Mouse (Mus musculus) layer of hippocampus, adult 6 months (tissue): ENCODE measurements around the gene Gla. TPM values are rescaled to one million over a fixed set of nuclear protein-coding genes. Genes with fewer than 3 reads are reported as not detected.

Experiments
- long read RNA-seq, 2 experiments: library from polyadenylated mRNA; unstranded; transcript quantifications; one replicate each; pipeline ENCODE4 v2.0.0; 2019 to 2020
- polyA plus RNA-seq: library from polyadenylated mRNA; unstranded; fragments of <200 nt; fragmentation: Nextera tagmentation; gene quantifications from 2 replicates; pipeline ENCODE4 v1.2.3, GENCODE M21; 2021

Gla gene
- polyA plus RNA-seq: 1.3 and 1.9 TPM in 2 replicates
- long read RNA-seq, experiment 1, partial matches to known transcripts: 0 of 2 reads
- long read RNA-seq, experiment 1, other reads (novel, unspliced or antisense): 0 of 2 reads
- long read RNA-seq, experiment 2, transcript Gla-201 (7 exons, 3,172 nt): major isoform, 24 of 25 reads
- long read RNA-seq, experiment 2, partial matches to known transcripts: 0 of 25 reads
- long read RNA-seq, experiment 2, other reads (novel, unspliced or antisense): 1 of 25 reads

GRCm38 (mm10) chrX:134600659-134601379 is at the start of gene Gla, which contains the start of gene Hnrnph2:
TSS of gene Gla (minus strand) at chrX:134601125.
TSS of gene Hnrnph2 (plus strand) at chrX:134601179.

DNA sequence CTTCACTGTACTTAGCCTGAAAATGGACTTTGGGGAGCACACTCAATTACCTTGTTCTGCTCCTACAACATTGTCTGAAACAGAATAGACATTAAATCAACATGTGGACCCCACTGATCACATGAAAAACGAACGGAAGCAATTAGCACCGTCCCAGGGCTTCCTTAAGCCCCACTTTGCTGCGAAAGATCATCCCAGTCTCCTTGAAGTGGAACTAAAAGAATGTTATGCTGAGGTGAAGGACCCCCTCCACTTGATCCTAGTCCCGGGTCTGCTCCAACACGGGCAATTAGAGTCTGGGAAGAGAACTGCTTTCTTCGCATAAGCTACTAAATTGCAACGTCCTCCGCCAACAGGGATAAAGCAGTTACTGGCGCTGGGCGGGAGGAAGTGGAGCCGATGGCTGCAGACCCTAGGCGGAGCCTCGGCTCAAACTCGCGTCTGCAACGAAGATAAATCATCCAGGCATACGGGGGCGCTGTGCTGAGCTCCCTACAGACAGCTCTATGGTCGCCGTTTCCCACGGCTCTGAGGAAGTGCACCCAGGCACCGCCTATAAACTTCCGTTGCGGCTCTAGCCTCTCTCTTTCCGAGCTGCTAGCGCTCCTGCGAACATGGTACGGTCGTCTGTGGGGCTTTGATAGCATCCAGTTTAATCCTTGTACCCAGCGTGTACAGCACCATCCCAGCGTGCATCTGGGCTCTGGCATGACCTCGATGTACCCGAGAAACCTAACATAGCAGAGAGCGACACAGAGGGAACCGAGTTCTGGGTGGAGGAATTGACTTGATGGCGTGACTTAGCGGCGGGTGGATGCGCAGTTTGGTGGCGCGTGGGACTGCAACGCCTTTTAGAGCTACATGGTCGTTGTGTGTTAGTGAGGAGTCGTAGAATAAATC is 15.6 kb downstream of the Gla start, which contains the start of gene Rpl36a:
TSS of gene Rpl36a (plus strand) at position 552 of the 900 bp plus-strand sequence.

DNA sequence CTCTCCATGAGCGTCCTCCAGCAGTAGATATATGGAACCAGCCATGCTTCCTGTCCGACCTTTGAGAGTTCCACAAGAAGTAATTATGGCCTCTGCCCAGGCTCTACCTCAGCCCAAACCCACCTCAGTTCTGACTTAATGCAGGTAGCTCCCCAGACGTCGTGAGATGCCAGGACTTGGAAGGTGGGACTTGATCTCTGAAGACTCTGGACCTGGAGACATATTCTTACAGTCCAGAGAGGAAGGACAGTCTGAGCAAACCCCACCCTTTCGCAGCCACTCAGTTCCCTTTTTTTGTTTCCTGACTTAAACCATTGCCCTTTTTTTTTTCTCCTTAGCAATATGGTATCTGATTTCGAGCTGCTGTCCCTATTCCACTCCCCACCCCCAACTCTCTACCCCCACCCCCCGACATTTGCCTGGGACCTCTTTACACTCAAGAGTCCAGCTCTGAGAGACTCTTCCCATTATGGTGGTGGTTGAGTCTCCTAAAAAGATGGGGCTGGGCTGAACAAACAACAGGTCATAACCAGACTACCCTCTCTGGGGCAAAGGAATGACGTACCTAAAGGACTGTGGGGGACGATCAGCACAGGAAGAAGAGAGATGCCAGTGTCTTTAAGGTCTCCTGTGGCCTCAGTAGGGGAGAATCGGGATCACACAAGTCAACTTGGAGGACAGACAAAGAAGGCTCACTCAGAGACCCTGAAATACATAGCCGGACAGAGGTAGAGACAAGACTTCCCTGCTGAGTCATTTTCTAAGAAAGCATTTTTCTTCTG is 17.8 kb downstream of the Gla start, which contains the start of gene Btk:
TSS of gene Btk (minus strand) at position 683 of the 782 bp plus-strand sequence.

DNA sequence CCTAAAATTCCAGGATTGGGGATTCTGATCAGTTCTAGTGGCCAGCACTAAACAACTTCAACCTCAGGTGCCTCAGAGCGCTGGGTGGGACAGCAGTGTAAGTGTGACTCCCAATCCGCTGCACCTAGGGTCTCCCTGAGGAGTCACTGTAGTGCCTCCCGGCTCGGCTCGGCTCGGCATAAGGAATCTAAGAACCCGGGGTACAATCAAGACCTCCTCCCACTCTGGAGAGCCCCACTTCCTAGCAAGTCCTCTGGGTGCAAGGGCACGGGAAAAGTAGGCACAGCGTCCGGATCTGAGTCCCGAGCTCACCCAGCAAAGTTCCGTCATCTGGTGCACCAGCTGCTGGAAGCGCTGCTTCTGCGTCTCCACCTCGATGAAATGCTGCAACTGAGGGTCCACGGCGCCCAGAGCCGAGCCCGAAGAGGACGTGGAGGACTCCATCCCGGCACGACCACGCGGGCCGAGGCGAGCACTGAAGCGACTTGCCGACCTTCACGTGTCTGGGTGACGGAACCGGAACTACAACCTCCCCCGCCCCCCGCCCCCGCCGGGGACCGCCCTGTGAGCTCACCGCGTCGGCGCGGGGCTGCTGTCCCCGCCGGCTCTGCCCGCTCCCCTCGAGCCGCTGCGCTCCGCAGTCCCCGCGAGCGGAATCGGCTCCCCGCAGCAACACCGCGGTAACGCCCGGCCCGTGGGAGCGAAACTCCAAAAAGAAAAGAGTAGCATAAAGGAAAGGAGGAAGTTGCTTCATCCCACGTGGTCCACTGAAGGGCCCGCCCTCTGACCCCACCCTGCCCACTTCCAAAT is 59.6 kb downstream of the Gla start, which contains the start of gene Timm8a1:
TSS of gene Timm8a1 (minus strand) at position 721 of the 810 bp plus-strand sequence.

Other genes with a start within 250 kb of the Gla start
- 9.5 and 9.9 TPM in 2 replicates for gene Drp2, start 196.6 kb downstream of the Gla start, polyA plus RNA-seq
- gene Taf7l, start 124.6 kb downstream of the Gla start, polyA plus RNA-seq: not detected in 2 replicates
- 25.1 and 27.0 TPM in 2 replicates for gene Timm8a1, start 59.3 kb downstream of the Gla start, polyA plus RNA-seq
- gene Btk, start 17.6 kb downstream of the Gla start, polyA plus RNA-seq: 0.48 and 0.64 TPM in 2 replicates
- gene Rpl36a, start 15.5 kb downstream of the Gla start, polyA plus RNA-seq: 1,308 and 1,334 TPM in 2 replicates
- 76.5 and 84.8 TPM in 2 replicates for gene Hnrnph2, start 54 bp upstream of the Gla start, polyA plus RNA-seq
- 1.5 and 1.6 TPM in 2 replicates for gene Armcx4, start 85.4 kb upstream of the Gla start, polyA plus RNA-seq
- gene Armcx1, start 116.8 kb upstream of the Gla start, polyA plus RNA-seq: 35.4 and 35.9 TPM in 2 replicates
- 2.3 and 3.8 TPM in 2 replicates for gene Armcx6, start 150.3 kb upstream of the Gla start, polyA plus RNA-seq
- 53.5 and 57.6 TPM in 2 replicates for gene Armcx3, start 155.5 kb upstream of the Gla start, polyA plus RNA-seq
- gene Armcx2, start 208.1 kb upstream of the Gla start, polyA plus RNA-seq: 15.2 and 16.4 TPM in 2 replicates